Mouse (Mus musculus) forebrain, embryonic 14.5 days (tissue): ENCODE measurements around the gene Psmc3. TPM values are rescaled to one million over a fixed set of nuclear protein-coding genes. Genes with fewer than 3 reads are reported as not detected.
"Not testable (repeated sequence)": the region's sequence is repeated elsewhere in the genome, so short reads cannot be mapped to it uniquely, and the experiment has no call there.

ENCODE experiments used
- ATAC-seq: fragments of 200-750 bp; cut with Nextera tagmentation; 2 replicates; pipeline ENCODE4 v1.8.0; 2017; ENCODE audit warnings: mild to moderate bottlenecking, moderate library complexity
- DNase-seq: peaks from one replicate; pipeline ENCODE4 v3.0.0-alpha.2; 2015; ENCODE audit warnings: low spot score
- H3K27ac ChIP-seq: fragments of 300-500 bp; sonication (generic); 2 replicates; pipeline ENCODE4 v1.5.1; 2014; ENCODE audit warnings: low read depth, mild to moderate bottlenecking, control low read depth, low read length, moderate library complexity
- H3K27me3 ChIP-seq: fragments of 300-500 bp; sonication (generic); replicated peaks from 2 replicates; pipeline ENCODE4 v1.6.1; 2014; ENCODE audit warnings: low read length, control low read depth, mixed read lengths; ENCODE audit not compliant: control insufficient read depth, insufficient read depth
- H3K36me3 ChIP-seq: fragments of 300-500 bp; sonication (generic); 2 replicates; pipeline ENCODE4 v1.6.1; 2014; ENCODE audit warnings: low read length, control low read depth; ENCODE audit not compliant: control insufficient read depth, insufficient read depth
- H3K4me1 ChIP-seq: fragments of 300-500 bp; sonication (generic); 2 replicates; pipeline ENCODE4 v1.6.1; 2014; ENCODE audit warnings: antibody characterized with exemption, low read length, control low read depth; ENCODE audit not compliant: control insufficient read depth, insufficient read depth
- H3K4me2 ChIP-seq: fragments of 300-500 bp; sonication (generic); 2 replicates; pipeline ENCODE4 v1.6.1; 2014; ENCODE audit warnings: mild to moderate bottlenecking, control low read depth, low read length
- H3K4me3 ChIP-seq: fragments of 300-500 bp; sonication (generic); 2 replicates; pipeline ENCODE4 v1.5.1; 2014; ENCODE audit warnings: low read depth, low read length, control low read depth
- H3K9ac ChIP-seq: fragments of 300-500 bp; sonication (generic); 2 replicates; pipeline ENCODE4 v1.6.1; 2014; ENCODE audit warnings: mild to moderate bottlenecking, low read length, control low read depth, moderate library complexity
- H3K9me3 ChIP-seq: fragments of 300-500 bp; sonication (generic); replicated peaks from 2 replicates; pipeline ENCODE4 v1.6.1; 2016; ENCODE audit warnings: low read length, control low read depth, mixed read lengths; ENCODE audit not compliant: control insufficient read depth
- WGBS: fragments of 180-500 bp; shearing (Covaris S2); extraction: QIAGEN DNeasy Blood & Tissue Kit; methylation state at CpG from one replicate; pipeline ENCODE4 v1.1.7; 2014; 5-methylcytosine and 5-hydroxymethylcytosine counted together
- polyA plus RNA-seq: library from polyadenylated mRNA; unstranded; fragments of >200 nt; fragmentation: Nextera tagmentation; extraction: Ambion mirVana; gene quantifications from 2 replicates; pipeline ENCODE4 v1.2.1, GENCODE M21; 2014

Psmc3 gene
- polyA plus RNA-seq, 1 experiment from 2014 or later, result 298 TPM

- H3K36me3 ChIP-seq, DNase-seq: not testable (repeated sequence)
Observed at GRCm38 (mm10) chr2:91111832-91112231, 58.0 kb downstream of the Psmc3 start.

GRCm38 (mm10) chr2:91112491-91112890 lies 58.7 kb downstream of the Psmc3 start:
- peaks cover 4% of the 10 kb centered on the region; the same call in 1 of the 2 replicates for H3K4me1 ChIP-seq
- WGBS, result 59% methylated on average over 4 of the region's 4 CpGs
- no peaks in the 10 kb centered on the region for H3K27me3 ChIP-seq
- H3K9ac ChIP-seq, result no peak overlapping the region
- no peaks in the 10 kb centered on the region for H3K9me3 ChIP-seq
- no peak overlapping the region for H3K27ac ChIP-seq
- no peak overlapping the region for H3K4me2 ChIP-seq
- no peaks in the 10 kb centered on the region for H3K36me3 ChIP-seq
- ATAC-seq (no peak), DNase-seq (no peak)
- H3K4me3 ChIP-seq, result no peak overlapping the region

More at GRCm38 (mm10) chr2:91111832-91112231, 58.0 kb downstream of the Psmc3 start:
- H3K4me2 ChIP-seq, H3K27ac ChIP-seq, H3K4me3 ChIP-seq, H3K9ac ChIP-seq, H3K9me3 ChIP-seq, ATAC-seq, H3K4me1 ChIP-seq, H3K27me3 ChIP-seq: not testable (repeated sequence)
- WGBS, result 89% methylated on average over 3 of the region's 3 CpGs

GRCm38 (mm10) chr2:91113334-91113733 lies 59.5 kb downstream of the Psmc3 start:
- 81% methylated on average over 10 of the region's 10 CpGs for WGBS
- Histone ChIP-seq H3K4me1 (peaks cover 4% of the 10 kb centered on the region; the same call in 1 of the 2 replicates), H3K4me3 (no peak overlapping the region), H3K9me3 (no peaks in the 10 kb centered on the region), H3K27ac (no peak overlapping the region), H3K9ac (no peak overlapping the region), H3K36me3 (no peaks in the 10 kb centered on the region), H3K4me2 (no peak overlapping the region), H3K27me3 (no peaks in the 10 kb centered on the region)
- DNase-seq, result no peak
- ATAC-seq, result no peak

DNA sequence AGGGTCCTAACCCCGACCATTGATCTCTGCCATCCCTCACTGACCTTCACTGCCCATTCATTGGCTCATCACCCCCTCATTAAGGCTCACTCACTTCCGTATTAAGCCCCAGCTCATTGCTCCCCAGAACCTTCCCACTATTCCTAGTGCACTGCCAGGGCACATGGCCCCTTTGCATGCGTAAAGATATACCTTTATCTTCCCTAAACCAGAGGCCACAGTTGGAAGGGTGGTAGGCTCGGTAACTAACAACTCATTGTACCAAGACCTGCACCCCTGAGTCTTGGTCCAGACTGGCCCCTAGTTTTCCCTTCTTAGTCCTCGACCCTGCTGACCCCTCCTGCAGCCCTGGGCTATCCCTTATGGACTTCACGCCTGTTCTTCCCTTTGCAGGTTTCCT lies 60.0 kb downstream of the Psmc3 start:
- H3K36me3 ChIP-seq, result no peaks in the 10 kb centered on the region
- ATAC-seq (no peak), DNase-seq (no peak)
- no peak overlapping the region for H3K27ac ChIP-seq
- no peak overlapping the region for H3K9ac ChIP-seq
- 74% methylated on average over 6 of the region's 6 CpGs for WGBS
- H3K9me3 ChIP-seq, result no peaks in the 10 kb centered on the region
- no peak overlapping the region for H3K4me2 ChIP-seq
- peaks cover 4% of the 10 kb centered on the region; the same call in 1 of the 2 replicates for H3K4me1 ChIP-seq
- H3K27me3 ChIP-seq, result no peaks in the 10 kb centered on the region
- no peak overlapping the region for H3K4me3 ChIP-seq

DNA sequence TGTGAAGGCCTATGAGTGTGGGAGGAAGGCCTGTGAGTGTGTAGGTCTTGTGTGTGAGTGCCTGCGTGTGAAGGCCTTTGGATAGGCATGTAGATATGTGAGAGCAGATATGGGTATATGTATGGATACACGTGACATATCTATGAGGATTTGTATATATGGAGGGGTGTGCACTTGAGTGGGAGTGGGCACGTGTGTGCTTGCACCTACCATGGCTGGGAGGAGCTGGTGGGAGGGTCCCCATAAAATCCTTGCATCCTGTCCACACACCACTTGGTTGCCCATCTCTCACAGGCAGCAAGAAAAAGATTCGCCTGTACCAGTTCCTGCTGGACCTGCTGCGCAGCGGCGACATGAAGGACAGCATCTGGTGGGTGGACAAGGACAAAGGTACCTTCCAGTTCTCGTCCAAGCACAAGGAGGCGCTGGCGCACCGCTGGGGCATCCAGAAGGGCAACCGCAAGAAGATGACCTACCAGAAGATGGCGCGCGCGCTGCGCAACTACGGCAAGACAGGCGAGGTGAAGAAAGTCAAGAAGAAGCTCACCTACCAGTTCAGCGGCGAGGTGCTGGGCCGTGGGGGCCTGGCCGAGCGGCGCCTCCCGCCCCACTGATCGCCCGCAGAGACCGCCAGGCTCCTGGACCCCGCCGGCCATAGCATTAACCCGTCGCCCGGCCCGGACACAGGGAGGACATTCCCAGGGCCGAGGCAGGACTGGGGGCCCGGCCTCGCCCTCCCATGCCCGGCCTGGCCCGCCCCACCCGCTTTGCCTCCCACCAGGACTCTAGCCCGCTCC lies 61.2 kb downstream of the Psmc3 start:
- H3K36me3 ChIP-seq, result no peaks in the 10 kb centered on the region
- peak overlapping the region; percentile 23 for H3K4me3 ChIP-seq
- H3K9ac ChIP-seq, result peak overlapping the region; percentile 47; the same call in 1 of the 2 replicates
- peak overlapping the region; percentile 61 for H3K4me2 ChIP-seq
- WGBS, result 6% methylated on average over 42 of the region's 42 CpGs
- no peaks in the 10 kb centered on the region for H3K9me3 ChIP-seq
- peaks cover 4% of the 10 kb centered on the region; the same call in 1 of the 2 replicates for H3K4me1 ChIP-seq
- ATAC-seq (peak; percentile 80), DNase-seq (peak; percentile 87)
- no peaks in the 10 kb centered on the region for H3K27me3 ChIP-seq
- no peak overlapping the region for H3K27ac ChIP-seq

DNA sequence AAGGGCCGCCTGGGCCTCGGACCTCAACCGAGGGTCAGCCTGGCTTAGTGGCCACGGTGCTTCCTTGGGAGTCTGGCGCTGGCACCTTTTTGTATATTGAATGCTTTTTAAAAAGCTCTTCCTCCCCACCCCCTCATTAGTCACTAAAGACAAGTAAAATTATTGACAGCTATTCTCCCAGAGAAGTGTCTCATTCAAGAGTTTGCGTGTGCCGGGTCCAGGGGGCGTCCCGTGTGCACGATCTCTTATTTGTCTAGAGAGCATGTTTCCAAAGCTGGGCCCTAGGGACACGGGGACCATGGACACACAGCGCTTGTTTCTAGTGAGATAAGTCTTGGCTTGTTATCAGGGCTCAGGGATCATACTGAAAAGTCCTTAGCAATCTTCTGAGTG lies 61.8 kb downstream of the Psmc3 start:
- DNase-seq (no peak), ATAC-seq (no peak)
- 32% methylated on average over 12 of the region's 12 CpGs for WGBS
- H3K27ac ChIP-seq, result no peak overlapping the region
- peak overlapping the region; percentile 47; the same call in 1 of the 2 replicates for H3K9ac ChIP-seq
- peak overlapping the region; percentile 23 for H3K4me3 ChIP-seq
- H3K9me3 ChIP-seq, result no peaks in the 10 kb centered on the region
- H3K4me2 ChIP-seq, result peak overlapping the region; percentile 61
- no peaks in the 10 kb centered on the region for H3K36me3 ChIP-seq
- H3K27me3 ChIP-seq, result no peaks in the 10 kb centered on the region
- H3K4me1 ChIP-seq, result peaks cover 4% of the 10 kb centered on the region; the same call in 1 of the 2 replicates

Other genes starting within 250 kb of the Psmc3 start
- 318 and 353 TPM in 2 replicates for gene Mtch2, start 206.9 kb upstream of the Psmc3 start, polyA plus RNA-seq
- gene C1qtnf4, start 168.1 kb upstream of the Psmc3 start, polyA plus RNA-seq, result 18.4 and 18.8 TPM in 2 replicates
- gene Kbtbd4, start 149.3 kb upstream of the Psmc3 start, polyA plus RNA-seq, result 51.1 and 55.9 TPM in 2 replicates
- 230 and 240 TPM in 2 replicates for gene Ndufs3, start 149.2 kb upstream of the Psmc3 start, polyA plus RNA-seq
- 76.4 and 91.0 TPM in 2 replicates for gene Celf1, start 113.6 kb upstream of the Psmc3 start, polyA plus RNA-seq
- gene Rapsn, start 18.4 kb upstream of the Psmc3 start, polyA plus RNA-seq, result 0.95 and 1.2 TPM in 2 replicates
- gene Slc39a13, start 16.4 kb downstream of the Psmc3 start, polyA plus RNA-seq, result 16.1 and 18.0 TPM in 2 replicates
- 2.4 and 2.9 TPM in 2 replicates for gene Spi1, start 28.4 kb downstream of the Psmc3 start, polyA plus RNA-seq
- gene Mybpc3, start 64.1 kb downstream of the Psmc3 start, polyA plus RNA-seq, result not detected in 2 replicates
- 20.9 and 30.0 TPM in 2 replicates for gene Madd, start 129.8 kb downstream of the Psmc3 start, polyA plus RNA-seq
- 2.5 and 3.0 TPM in 2 replicates for gene Nr1h3, start 148.8 kb downstream of the Psmc3 start, polyA plus RNA-seq
- 38.2 and 41.2 TPM in 2 replicates for gene Acp2, start 148.9 kb downstream of the Psmc3 start, polyA plus RNA-seq
- 9.4 and 9.9 TPM in 2 replicates for gene Ddb2, start 183.0 kb downstream of the Psmc3 start, polyA plus RNA-seq
- 16.9 and 19.1 TPM in 2 replicates for gene Pacsin3, start 201.9 kb downstream of the Psmc3 start, polyA plus RNA-seq
- gene Arfgap2, start 211.0 kb downstream of the Psmc3 start, polyA plus RNA-seq, result 72.9 and 76.4 TPM in 2 replicates